Mouse (Mus musculus) G1E (cell line): ENCODE data around the gene Vmn1r29. TPM values are rescaled to one million over a fixed set of nuclear protein-coding genes. Genes with fewer than 3 reads are reported as not detected.
"Not testable (repeated sequence)": the region's sequence is repeated elsewhere in the genome, so short reads cannot be mapped to it uniquely, and the experiment has no call there.

Experiments
- ATAC-seq: 2 replicates; pipeline ENCODE4 v1.8.0; 2016; ENCODE audit warnings: mild to moderate bottlenecking; ENCODE audit not compliant: insufficient number of reproducible peaks, poor library complexity, low FRiP score, severe bottlenecking; ENCODE audit errors: extremely low read depth
- DNase-seq: peaks from one replicate; pipeline ENCODE4 v3.0.0; 2012; ENCODE audit warnings: low spot score
- H3K27me3 ChIP-seq: 2 replicates; pipeline ENCODE4 v1.6.1; 2012; ENCODE audit warnings: mild to moderate bottlenecking, low read length, inconsistent platforms; ENCODE audit not compliant: insufficient read depth
- H3K36me3 ChIP-seq: replicated peaks from 2 replicates; pipeline ENCODE3; 2012; ENCODE audit warnings: mild to moderate bottlenecking, inconsistent platforms
- H3K4me1 ChIP-seq: 2 replicates; pipeline ENCODE4 v1.6.1; 2012; ENCODE audit warnings: low read depth, low read length, inconsistent platforms, mixed read lengths; ENCODE audit not compliant: insufficient read depth
- H3K4me3 ChIP-seq: 2 replicates; pipeline ENCODE4 v1.5.1; 2012; ENCODE audit warnings: low read depth, mild to moderate bottlenecking, inconsistent platforms, low read length, moderate library complexity, mixed read lengths
- H3K9me3 ChIP-seq: replicated peaks from 2 replicates; pipeline ENCODE4 v1.6.1; 2012; ENCODE audit warnings: inconsistent platforms
- CTCF ChIP-seq: IDR thresholded peaks from 2 replicates; pipeline ENCODE4 v1.5.1; 2012; ENCODE audit warnings: low read depth, low read length, inconsistent platforms, mixed read lengths
- GATA1 ChIP-seq: IDR thresholded peaks from 2 replicates; pipeline ENCODE4 v1.6.1; 2012; ENCODE audit warnings: borderline replicate concordance, low read length, inconsistent platforms, mixed read lengths
- GATA2 ChIP-seq: IDR thresholded peaks from 2 replicates; pipeline ENCODE4 v1.6.1; 2012; ENCODE audit warnings: low read depth, low read length, inconsistent platforms, borderline replicate concordance
- POLR2AphosphoS5 ChIP-seq: IDR thresholded peaks from 2 replicates; pipeline ENCODE4 v1.6.1; 2012; ENCODE audit warnings: low read depth, low read length, inconsistent platforms; ENCODE audit not compliant: insufficient replicate concordance
- TAL1 ChIP-seq: conservative IDR thresholded peaks from 2 replicates; pipeline ENCODE4 v1.6.1; 2012; ENCODE audit warnings: low read depth, low read length, inconsistent platforms, mixed read lengths
- polyA plus RNA-seq: library from polyadenylated mRNA; stranded (reverse); fragments of >175 nt; gene quantifications from 2 replicates; pipeline ENCODE4 v1.2.3, GENCODE M21; 2012
- total RNA-seq, 2 experiments: library from RNA; stranded (forward) in 1 of 2; stranded (reverse) in 1 of 2; fragments of 200-1000 nt in 1 of 2; fragments of >200 nt in 1 of 2; fragmentation: Nextera tagmentation in 1 of 2; gene quantifications; 2 replicates each; pipeline ENCODE4 v1.2.3; 2014 to 2017

Gene Vmn1r29
- not detected in 2 replicates for total RNA-seq (2014; fragmentation: Nextera tagmentation)
- total RNA-seq (2017), result 0.06 and 0.16 TPM in 2 replicates
- not detected in 2 replicates for polyA plus RNA-seq

DNA sequence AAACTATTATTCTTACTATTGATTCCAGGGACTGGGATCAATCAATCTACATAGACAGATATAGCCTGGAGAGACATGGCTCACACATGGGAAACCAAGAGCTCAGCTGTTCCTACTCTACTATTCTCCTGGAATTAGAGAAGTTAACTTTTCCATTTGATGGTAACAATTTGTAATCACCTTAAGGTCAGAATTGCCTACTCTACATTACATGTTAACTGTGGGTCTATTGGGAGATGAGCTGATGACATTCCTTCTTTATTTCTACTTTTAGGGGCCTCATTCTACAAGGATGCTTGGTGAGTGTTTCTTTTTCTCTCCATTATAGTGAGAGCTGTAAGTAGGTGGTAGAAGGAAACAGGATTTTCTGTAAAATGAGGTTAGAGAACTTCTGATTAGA, at the start of gene Vmn1r29:
Gene Vmn1r29 (plus strand): TSS at position 301 of the 400 bp plus-strand sequence.
- DNase-seq, result no peak
- H3K36me3 ChIP-seq, result no peaks in the 10 kb centered on the region
- no peak for ATAC-seq
- no peaks in the 10 kb centered on the region for H3K4me1 ChIP-seq
- H3K27me3 ChIP-seq, result no peaks in the 10 kb centered on the region
- H3K4me3 ChIP-seq, result no peak within 1 kb of the TSS
- no peaks in the 10 kb centered on the region for H3K9me3 ChIP-seq
- TF ChIP-seq GATA1, result no peak
- no peak for TF ChIP-seq CTCF
- TF ChIP-seq TAL1, result no peak
- TF ChIP-seq GATA2, result no peak
- no peak for TF ChIP-seq POLR2AphosphoS5

DNA sequence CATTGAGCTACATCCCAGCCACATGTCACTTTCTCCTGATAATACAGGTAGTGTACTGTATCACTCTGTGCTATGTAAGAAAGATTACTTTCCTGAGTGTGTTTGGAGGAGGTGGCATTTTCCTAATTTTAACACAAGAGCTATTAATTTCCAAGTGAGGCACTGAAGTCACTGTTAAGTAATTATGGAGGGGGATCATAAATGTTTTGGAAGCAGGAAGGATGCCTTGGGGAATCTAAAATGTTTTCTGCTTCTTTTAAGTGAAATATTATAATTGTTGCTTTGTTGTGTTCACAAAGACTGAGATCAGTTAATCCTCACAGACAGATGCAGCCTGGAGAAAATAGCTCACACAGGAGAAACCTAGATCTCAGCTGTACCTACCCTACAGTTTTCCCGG, 39.6 kb upstream of the Vmn1r29 start, which contains the start of gene Vmn1r28:
Gene Vmn1r28 (plus strand): TSS at position 301 of the 400 bp plus-strand sequence.
- Histone ChIP-seq H3K36me3 (no peaks in the 10 kb centered on the region), H3K9me3 (no peaks in the 10 kb centered on the region), H3K27me3 (no peaks in the 10 kb centered on the region), H3K4me1 (no peaks in the 10 kb centered on the region), H3K4me3 (no peak within 1 kb of the TSS)
- ATAC-seq (no peak), DNase-seq (no peak)
- no peak for TF ChIP-seq CTCF
- no peak for TF ChIP-seq GATA2
- no peak for TF ChIP-seq POLR2AphosphoS5
- TF ChIP-seq TAL1, result no peak
- no peak for TF ChIP-seq GATA1

DNA sequence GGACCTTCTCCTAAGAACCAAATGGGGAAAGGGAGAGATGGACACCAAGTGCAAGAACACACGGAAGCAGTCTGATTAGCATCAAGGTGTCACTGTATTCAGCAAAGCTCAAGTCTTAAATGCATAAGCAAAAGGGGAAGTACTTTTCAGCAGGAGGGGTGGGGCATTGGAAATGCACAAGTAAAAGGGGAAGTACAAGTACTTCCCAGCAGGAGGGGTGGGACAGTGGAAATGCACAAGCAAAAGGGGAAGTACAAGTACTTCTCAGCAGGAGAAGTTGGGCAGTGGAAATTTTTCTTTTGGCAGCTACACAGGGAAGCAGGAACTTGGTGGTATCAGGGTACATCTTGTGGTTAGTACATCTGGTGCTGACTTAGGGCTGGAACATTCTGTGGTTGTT, 21.7 kb upstream of the Vmn1r29 start:
- not testable (repeated sequence) for H3K9me3 ChIP-seq, H3K27me3 ChIP-seq, H3K36me3 ChIP-seq, ATAC-seq, DNase-seq, H3K4me1 ChIP-seq, H3K4me3 ChIP-seq

DNA sequence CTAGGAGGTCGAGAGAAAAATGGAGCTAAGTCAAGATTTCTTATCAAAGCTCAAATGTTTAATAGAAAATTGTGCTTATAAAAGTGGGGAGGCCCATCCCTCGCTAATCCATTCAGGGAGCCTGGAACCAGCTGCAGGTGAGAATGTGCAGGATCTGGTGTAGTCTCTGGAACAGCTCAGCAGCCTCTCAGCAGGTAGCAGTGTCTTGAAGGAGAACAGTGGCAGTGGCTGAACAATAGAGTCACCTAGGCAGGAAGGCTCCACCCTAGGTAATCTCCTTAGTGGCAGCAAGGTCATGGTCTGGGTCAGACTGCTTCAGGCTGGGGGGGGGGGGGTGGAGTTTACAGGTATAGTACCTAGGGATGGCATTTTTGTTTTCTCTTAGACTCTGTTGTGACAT, 9.1 kb upstream of the Vmn1r29 start:
- DNase-seq, result no peak
- Histone ChIP-seq H3K36me3 (no peaks in the 10 kb centered on the region), H3K4me1 (no peaks in the 10 kb centered on the region), H3K9me3 (no peaks in the 10 kb centered on the region), H3K4me3 (no peak overlapping the region), H3K27me3 (no peaks in the 10 kb centered on the region)
- TF ChIP-seq POLR2AphosphoS5, result no peak
- no peak for TF ChIP-seq GATA2
- no peak for TF ChIP-seq TAL1
- TF ChIP-seq GATA1, result no peak
- TF ChIP-seq CTCF, result no peak
- ATAC-seq, result no peak

DNA sequence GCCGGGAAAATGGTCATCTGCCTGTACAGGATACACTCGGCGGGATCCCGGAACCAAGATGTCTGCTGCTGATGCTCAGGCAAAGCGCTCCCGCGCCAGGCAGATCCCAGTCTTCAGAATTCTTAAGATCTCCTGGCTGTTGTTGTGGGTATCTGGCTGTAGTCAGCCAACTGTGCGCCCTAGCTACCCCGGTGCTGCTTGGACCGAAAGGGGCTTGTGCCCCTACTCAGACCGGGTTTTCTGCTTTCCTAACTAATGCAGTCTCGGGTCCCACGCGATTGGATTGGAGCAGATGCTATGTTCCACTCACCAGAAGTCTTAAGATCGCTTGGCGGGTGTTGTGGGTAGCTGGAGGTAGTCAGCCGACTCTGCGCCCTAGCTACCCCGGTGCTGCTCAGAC, 2.8 kb upstream of the Vmn1r29 start:
- DNase-seq, H3K4me3 ChIP-seq, H3K4me1 ChIP-seq, H3K36me3 ChIP-seq, ATAC-seq, H3K27me3 ChIP-seq, H3K9me3 ChIP-seq: not testable (repeated sequence)

DNA sequence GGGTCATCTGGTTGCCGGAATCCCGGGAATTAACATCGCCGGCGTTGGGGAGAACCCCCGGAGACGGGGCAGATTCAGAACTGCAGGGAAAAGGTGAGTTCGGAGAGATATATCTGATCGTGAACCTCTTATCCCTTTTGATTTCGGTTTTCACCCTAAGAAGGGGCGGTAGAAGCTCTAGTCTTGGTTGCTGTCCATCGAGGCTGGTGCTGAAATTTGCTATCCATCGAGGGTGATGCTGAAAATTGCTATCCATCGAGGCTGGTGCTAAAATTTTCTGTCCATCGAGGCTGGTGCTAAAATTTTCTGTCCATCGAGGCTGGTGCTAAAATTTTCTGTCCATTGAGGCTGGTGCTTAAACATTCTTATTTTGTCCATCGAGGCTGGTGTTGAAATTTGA, 29.3 kb downstream of the Vmn1r29 start:
- not testable (repeated sequence) for H3K36me3 ChIP-seq, H3K27me3 ChIP-seq, H3K4me3 ChIP-seq, DNase-seq, ATAC-seq, H3K4me1 ChIP-seq, H3K9me3 ChIP-seq

Other genes starting within 250 kb of the Vmn1r29 start
- gene Vmn1r27, start 82.7 kb upstream of the Vmn1r29 start, total RNA-seq (2014; fragmentation: Nextera tagmentation), result not detected in 2 replicates
- gene Vmn1r27, start 82.7 kb upstream of the Vmn1r29 start, total RNA-seq (2017), result 0.16 TPM in 1 of 2 replicates, not detected in the other
- gene Vmn1r27, start 82.7 kb upstream of the Vmn1r29 start, polyA plus RNA-seq, result not detected in 2 replicates
- gene Vmn1r28, start 39.5 kb upstream of the Vmn1r29 start, total RNA-seq (2014; fragmentation: Nextera tagmentation), result not detected in 2 replicates
- under 0.01 and 0.22 TPM in 2 replicates for gene Vmn1r28, start 39.5 kb upstream of the Vmn1r29 start, total RNA-seq (2017)
- gene Vmn1r28, start 39.5 kb upstream of the Vmn1r29 start, polyA plus RNA-seq, result not detected in 2 replicates
- gene Vmn1r30, start 141.8 kb downstream of the Vmn1r29 start, total RNA-seq (2014; fragmentation: Nextera tagmentation), result not detected in 2 replicates
- gene Vmn1r30, start 141.8 kb downstream of the Vmn1r29 start, total RNA-seq (2017), result 0.05 TPM in 1 of 2 replicates, not detected in the other
- gene Vmn1r30, start 141.8 kb downstream of the Vmn1r29 start, polyA plus RNA-seq, result not detected in 2 replicates
- gene Vmn1r31, start 173.8 kb downstream of the Vmn1r29 start, total RNA-seq (2014; fragmentation: Nextera tagmentation), result not detected in 2 replicates
- gene Vmn1r31, start 173.8 kb downstream of the Vmn1r29 start, total RNA-seq (2017), result 0.06 TPM in 1 of 2 replicates, not detected in the other
- not detected in 2 replicates for gene Vmn1r31, start 173.8 kb downstream of the Vmn1r29 start, polyA plus RNA-seq